Mouse (Mus musculus) brain, embryonic 14.5 days (tissue): ENCODE data around the gene Gm14226. TPM values are rescaled to one million over a fixed set of nuclear protein-coding genes. Genes with fewer than 3 reads are reported as not detected.
"Not testable (repeated sequence)": the region's sequence is repeated elsewhere in the genome, so short reads cannot be mapped to it uniquely, and the experiment has no call there.

Experiments
- DNase-seq: peaks from one replicate; pipeline ENCODE4 v3.0.0-alpha.2; 2011; ENCODE audit warnings: low read depth
- CTCF ChIP-seq: fragments of 200-500 bp; IDR thresholded peaks from 2 replicates; pipeline ENCODE4 v1.5.1; 2012; ENCODE audit warnings: inconsistent platforms, mild to moderate bottlenecking, moderate library complexity, borderline replicate concordance; ENCODE audit not compliant: insufficient read depth, insufficient read length; ENCODE audit errors: extremely low read depth
- POLR2A ChIP-seq: fragments of 200-500 bp; IDR thresholded peaks from 2 replicates; pipeline ENCODE4 v1.6.1; 2012; ENCODE audit warnings: mild to moderate bottlenecking, inconsistent platforms, borderline replicate concordance; ENCODE audit not compliant: poor library complexity, insufficient read depth, insufficient read length, severe bottlenecking; ENCODE audit errors: extremely low read depth
- polyA plus RNA-seq: library from polyadenylated mRNA; depleted of rRNA; stranded (reverse); fragments of >200 nt; gene quantifications from 2 replicates; pipeline ENCODE4 v1.2.3, GENCODE M21; 2012

The Gm14226 gene
- polyA plus RNA-seq, 1 experiment, result 0.15 TPM

GRCm38 (mm10) chr2:155019673-155020072, 1.6 kb downstream of the Gm14226 start:
- DNase-seq, result peak; percentile 96
- TF ChIP-seq CTCF (peak; percentile 66), POLR2A (peak; percentile 24; the same call in 1 of the 2 replicates)

- not testable (repeated sequence) for DNase-seq
These were observed 2.3 kb downstream of the Gm14226 start for GRCm38 (mm10) chr2:155020247-155020826.

GRCm38 (mm10) chr2:155030831-155031230, 12.8 kb downstream of the Gm14226 start:
- DNase-seq, result no peak
- TF ChIP-seq POLR2A (no peak), CTCF (no peak)

GRCm38 (mm10) chr2:155032938-155033710, 15.1 kb downstream of the Gm14226 start:
- no peak for TF ChIP-seq CTCF
- no peak for TF ChIP-seq POLR2A
- no peak for DNase-seq

GRCm38 (mm10) chr2:155039956-155040355, 21.9 kb downstream of the Gm14226 start:
- no peak for DNase-seq
- no peak for TF ChIP-seq CTCF

GRCm38 (mm10) chr2:155044542-155044941, 26.5 kb downstream of the Gm14226 start:
- no peak for TF ChIP-seq POLR2A
- TF ChIP-seq CTCF, result no peak
- DNase-seq, result no peak

- TF ChIP-seq POLR2A, result no peak
- TF ChIP-seq CTCF, result no peak
- DNase-seq, result no peak
These were observed 27.0 kb downstream of the Gm14226 start for GRCm38 (mm10) chr2:155045075-155045474.

- TF ChIP-seq CTCF (no peak), POLR2A (no peak)
- no peak for DNase-seq
These were observed 28.7 kb downstream of the Gm14226 start for GRCm38 (mm10) chr2:155046803-155047202.

- TF ChIP-seq CTCF (no peak), POLR2A (no peak)
These were observed 29.5 kb downstream of the Gm14226 start for GRCm38 (mm10) chr2:155047452-155048178.

GRCm38 (mm10) chr2:155050108-155050503, 32.0 kb downstream of the Gm14226 start:
- TF ChIP-seq POLR2A, result no peak
- TF ChIP-seq CTCF, result no peak
- DNase-seq, result no peak

More at GRCm38 (mm10) chr2:155047452-155048178, 29.5 kb downstream of the Gm14226 start:
- peak; percentile 5 for DNase-seq

GRCm38 (mm10) chr2:155050504-155051236, 32.6 kb downstream of the Gm14226 start:
- peak; percentile 98 for DNase-seq
- TF ChIP-seq POLR2A, result peak; percentile 98
- no peak for TF ChIP-seq CTCF
